Mouse (Mus musculus) left cerebral cortex, adult 8-10 months (tissue): ENCODE results near the gene Taok1. TPM values are rescaled to one million over a fixed set of nuclear protein-coding genes. Genes with fewer than 3 reads are reported as not detected.

ENCODE experiments used
- DNase-seq, 2 experiments: peaks; one replicate each; pipeline ENCODE4 v3.0.0; 2022; ENCODE audit warnings: low spot score in 2 of 2
- total RNA-seq, 4 experiments: library from RNA; stranded (reverse); gene quantifications; 2 replicates each; pipeline ENCODE4 v1.2.4; 2022

Taok1 gene
- total RNA-seq, 4 experiments from 2014 or later: 92.7 to 112 (median 102) TPM

DNA sequence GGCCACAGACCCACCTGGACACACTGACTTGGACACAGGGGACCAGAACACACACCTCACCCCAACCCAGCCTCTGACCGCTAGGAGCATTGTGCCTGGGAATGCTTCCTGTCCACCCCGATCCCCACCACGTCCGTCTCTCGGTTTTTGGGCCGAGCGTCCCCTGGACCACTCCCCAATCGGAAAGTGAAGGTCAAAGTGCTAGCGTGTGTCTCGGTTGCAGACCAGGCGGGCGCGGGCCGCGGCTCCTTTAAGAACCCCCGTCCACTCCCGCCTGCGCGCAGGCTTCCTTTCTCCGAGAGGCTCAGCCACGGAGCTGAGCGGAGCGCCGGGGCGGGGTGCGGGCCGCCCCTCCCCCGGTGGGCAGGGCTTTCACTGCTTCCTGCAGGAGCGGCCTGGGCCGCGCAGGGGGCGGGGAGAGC lies 114.7 kb downstream of the Taok1 start:
- peak; percentile 78 to 94 for DNase-seq

DNA sequence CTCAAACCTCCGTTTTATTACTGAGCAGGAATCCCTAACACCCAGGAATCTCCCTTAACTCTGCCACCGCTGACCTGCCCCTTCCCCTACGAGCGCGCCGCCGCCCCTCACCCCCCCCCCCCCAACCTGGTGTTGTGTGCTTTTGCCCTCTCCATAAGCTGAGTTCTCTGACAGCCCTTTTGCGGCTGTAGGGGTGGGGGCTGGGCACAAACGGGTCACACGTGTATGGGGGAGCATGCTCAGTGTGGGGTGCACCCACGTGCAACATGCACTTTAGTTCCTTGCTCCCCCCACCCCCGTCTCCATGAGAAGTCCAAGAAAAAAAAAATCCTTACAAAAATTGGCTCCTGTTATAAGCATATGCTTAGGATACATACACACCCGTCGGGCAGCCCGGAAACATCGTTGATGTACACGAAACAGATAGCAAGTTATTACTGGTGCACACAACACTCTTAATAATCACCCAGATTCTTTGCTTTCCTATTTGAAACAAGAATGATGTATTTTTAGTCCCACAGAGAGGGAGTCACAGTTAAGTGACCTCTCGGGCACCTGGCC lies 115.2 kb downstream of the Taok1 start:
- DNase-seq: peak in 1 of 2 experiments; percentile 76

DNA sequence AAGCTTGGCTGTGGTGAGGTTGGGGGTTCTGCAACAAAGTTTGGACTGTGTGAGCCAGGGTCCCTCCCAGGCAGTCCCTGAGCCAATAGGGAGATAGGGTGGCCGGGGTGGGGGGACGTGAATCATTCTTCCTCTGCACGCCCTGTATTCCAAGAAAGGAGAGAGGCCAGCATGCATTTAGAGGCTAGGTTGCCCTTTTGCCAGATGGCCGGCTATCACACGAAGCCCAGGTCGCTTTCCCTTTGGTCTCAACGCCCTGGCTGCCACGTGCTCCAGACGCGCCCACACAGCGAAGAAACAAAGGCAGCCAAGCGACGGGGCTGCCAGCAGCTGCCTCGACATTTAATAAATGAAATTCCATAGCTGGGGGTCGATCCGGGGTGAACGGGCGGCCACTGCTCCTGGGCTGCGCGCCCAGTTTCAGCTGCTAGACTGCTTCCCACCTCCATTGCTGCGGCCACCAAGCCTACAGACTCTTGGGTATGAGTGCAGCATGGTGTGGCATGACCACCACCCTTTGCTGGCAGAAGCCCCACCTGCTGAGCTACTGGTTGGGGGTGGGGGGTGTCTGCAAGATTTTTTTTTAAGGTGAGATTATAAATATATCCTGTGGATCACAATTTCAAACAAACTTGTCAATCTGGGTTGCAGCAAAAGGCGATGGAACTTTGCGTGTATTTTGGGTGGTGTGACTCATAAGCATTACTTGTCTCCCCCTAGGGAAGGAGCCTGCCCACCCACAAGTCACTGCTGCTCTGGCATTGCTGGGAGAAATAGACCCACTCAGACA lies 115.9 kb downstream of the Taok1 start:
- DNase-seq: peak in 1 of 2 experiments; percentile 81

GRCm38 (mm10) chr11:77491123-77491501 lies 116.5 kb downstream of the Taok1 start:
- DNase-seq: peak; percentile 77 to 83

DNA sequence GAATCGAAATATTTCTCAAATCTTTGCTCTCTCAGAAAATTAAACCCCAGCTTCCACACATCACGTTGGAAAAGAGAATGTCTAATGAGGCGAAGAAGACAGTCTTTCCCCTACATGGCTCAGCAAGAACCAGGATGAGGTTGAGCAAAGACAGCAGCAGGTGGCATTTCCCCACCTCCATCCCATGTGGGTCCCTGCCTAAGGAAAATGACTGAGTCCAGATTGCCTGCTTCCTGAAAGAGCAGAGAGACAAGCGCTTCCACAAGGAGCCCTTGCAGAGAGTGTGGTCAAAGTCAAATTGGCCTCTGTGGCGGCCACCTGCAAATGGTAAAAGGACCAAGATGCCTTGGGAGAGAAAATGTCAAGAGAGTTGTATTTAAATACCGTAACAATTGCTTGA lies 117.2 kb downstream of the Taok1 start:
- no peak for DNase-seq

- DNase-seq: peak; percentile 72 to 78
These were observed 117.9 kb downstream of the Taok1 start, which contains the start of gene Ankrd13b for GRCm38 (mm10) chr11:77489591-77490235. Ankrd13b (minus strand) TSS chr11:77489678.

GRCm38 (mm10) chr11:77488771-77489581 lies 118.6 kb downstream of the Taok1 start:
- no peak for DNase-seq

GRCm38 (mm10) chr11:77486798-77487197 lies 120.8 kb downstream of the Taok1 start:
- no peak for DNase-seq

DNA sequence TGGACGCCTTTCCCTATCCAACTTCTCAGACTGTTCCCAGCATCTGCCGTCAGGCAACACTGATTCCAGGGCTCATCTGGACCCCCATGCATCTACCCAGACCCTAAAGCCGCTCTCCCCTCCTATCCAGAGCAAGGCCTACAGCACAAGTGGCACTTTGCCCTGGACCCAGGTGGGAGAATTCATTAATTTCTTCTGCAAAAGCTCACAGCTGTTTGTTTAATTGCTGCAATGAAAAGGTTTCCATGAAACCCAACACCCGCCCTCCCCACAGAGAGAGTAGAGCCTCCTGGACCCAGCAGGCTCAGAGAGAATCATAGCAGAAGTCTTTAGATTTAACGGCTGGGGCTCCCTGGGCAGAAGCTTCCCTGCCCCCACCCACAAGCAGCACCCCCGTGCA lies 122.4 kb downstream of the Taok1 start:
- DNase-seq: no peak

GRCm38 (mm10) chr11:77483510-77484255 lies 123.9 kb downstream of the Taok1 start:
- no peak for DNase-seq

DNA sequence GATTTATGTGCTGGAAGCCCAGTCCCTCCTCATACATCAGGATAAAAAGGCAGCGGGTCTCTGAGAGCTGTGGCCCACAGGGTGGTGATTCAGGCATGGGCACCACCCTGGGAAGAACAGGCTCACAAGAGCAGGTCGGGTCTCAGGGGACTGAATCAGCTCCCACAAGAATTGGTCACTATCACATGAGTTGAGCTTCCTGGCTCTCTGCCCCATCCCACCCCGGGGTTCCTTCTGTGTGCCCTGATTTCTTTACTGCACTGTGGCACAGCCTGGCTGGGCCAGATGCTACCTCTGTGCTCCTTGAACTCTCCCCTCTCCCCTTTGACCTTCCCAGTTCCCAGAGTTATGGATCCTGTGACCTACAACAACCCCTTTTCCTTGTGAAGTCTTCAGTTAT lies 124.6 kb downstream of the Taok1 start:
- no peak for DNase-seq

Other genes starting within 250 kb of the Taok1 start
- gene Coro6, start 145.4 kb downstream of the Taok1 start, total RNA-seq: 10 to 100 TPM; 48.9 to 51.4 (median 50.4) TPM
- gene Ankrd13b, start 118.1 kb downstream of the Taok1 start, total RNA-seq: 10 to 100 TPM; 75.8 to 83.0 (median 79.6) TPM
- gene Git1, start 114.3 kb downstream of the Taok1 start, total RNA-seq: 100 to 1,000 TPM; 281 to 307 (median 287) TPM
- gene Abhd15, start 92.7 kb downstream of the Taok1 start, total RNA-seq: 1 to 10 TPM in 3 of 4 experiments, under 1 TPM in 1; 0.99 to 1.7 (median 1.5) TPM
- gene Trp53i13, start 91.8 kb downstream of the Taok1 start, total RNA-seq: 1 to 10 TPM; 4.3 to 9.4 (median 5.6) TPM
- gene Gm10392, start 88.6 kb downstream of the Taok1 start, total RNA-seq: under 1 TPM in 1 of 4 experiments, not detected in 3; 0.21 TPM
- gene Nufip2, start 78.3 kb upstream of the Taok1 start, total RNA-seq: 10 to 100 TPM; 63.5 to 69.0 (median 67.1) TPM
- gene Cryba1, start 117.5 kb upstream of the Taok1 start, total RNA-seq: not detected
- gene Myo18a, start 155.4 kb upstream of the Taok1 start, total RNA-seq: 100 to 1,000 TPM; 133 to 174 (median 147) TPM
- not detected for gene Gm10277, start 179.9 kb upstream of the Taok1 start, total RNA-seq